10 mouse cellular contexts compared by ENCODE assay signal in the genomic region with DNA sequence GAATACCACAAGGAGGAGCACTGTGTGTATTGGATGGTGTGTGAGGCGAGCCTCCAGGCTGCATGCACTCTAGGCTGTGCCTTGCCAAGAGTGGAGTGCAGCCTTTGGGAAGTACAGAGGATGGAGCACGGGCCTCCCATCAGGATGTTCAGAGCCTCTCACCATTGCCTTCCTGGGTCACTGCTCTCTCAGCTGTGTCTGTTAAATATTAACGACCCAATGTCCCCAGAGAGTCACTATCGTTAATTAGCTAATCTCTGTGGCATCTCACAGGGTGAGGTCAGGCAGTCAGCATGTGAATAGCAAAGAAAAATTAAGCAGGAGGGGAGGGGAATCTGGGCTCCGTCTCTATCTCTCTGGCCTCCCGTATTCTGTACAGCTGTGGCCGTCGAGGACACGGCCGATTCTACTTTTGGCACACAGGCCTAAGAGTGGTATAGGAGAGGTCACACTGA. TPM values are rescaled to one million over a fixed set of nuclear protein-coding genes. Genes with fewer than 3 reads are reported as not detected.
DNase-seq lines count a peak whose midpoint lies in the region; ATAC-seq lines count a peak whose summit lies in the region.
"Had no signal": no experiment of that assay in that cellular context is flagged by ENCODE, and none has a peak within 500 bp of the region (broad histone marks: within the 10 kb centered on the region; RNA-seq: fewer than 3 reads in every experiment).

No protein-coding gene starts in this region.

- H3K36me3 ChIP-seq in midbrain, embryonic 11.5 days (ENCODE audit: control insufficient read depth, insufficient read depth, low read length) = no peaks in the 10 kb centered on the region
- no peaks in the 10 kb centered on the region for H3K36me3 ChIP-seq in midbrain, embryonic 15.5 days (replicated peaks)
- no peaks in the 10 kb centered on the region for H3K36me3 ChIP-seq in intestine, embryonic 15.5 days
- no peaks in the 10 kb centered on the region for H3K36me3 ChIP-seq in liver, embryonic 11.5 days (ENCODE audit: control insufficient read depth, insufficient read depth, low read length)
- H3K36me3 ChIP-seq in stomach, embryonic 15.5 days = no peaks in the 10 kb centered on the region
- H3K36me3 ChIP-seq: G1E had no signal

- no peak overlapping the region for H3K4me3 ChIP-seq in midbrain, embryonic 11.5 days (ENCODE audit: low read depth, low read length)
- no peak overlapping the region for H3K4me3 ChIP-seq in midbrain, embryonic 15.5 days
- H3K4me3 ChIP-seq in intestine, embryonic 15.5 days (replicated peaks) = no peak overlapping the region
- H3K4me3 ChIP-seq in liver, embryonic 11.5 days (ENCODE audit: low read depth, low read length) = no peak overlapping the region
- no peak overlapping the region for H3K4me3 ChIP-seq in stomach, embryonic 15.5 days (replicated peaks)

- H3K27ac ChIP-seq in midbrain, embryonic 11.5 days (ENCODE audit: low read depth, low read length) = no peak overlapping the region
- no peak overlapping the region for H3K27ac ChIP-seq in midbrain, embryonic 15.5 days
- H3K27ac ChIP-seq in intestine, embryonic 15.5 days = peak overlapping the region; percentile 24; the same call in 1 of the 2 replicates
- no peak overlapping the region for H3K27ac ChIP-seq in liver, embryonic 11.5 days (ENCODE audit: low read depth, low read length)
- peak overlapping the region; percentile 49; the same call in 1 of the 2 replicates for H3K27ac ChIP-seq in stomach, embryonic 15.5 days

- peak; percentile 72 for ATAC-seq in midbrain, embryonic 11.5 days (ENCODE audit: low FRiP score)
- no peak for ATAC-seq in midbrain, embryonic 15.5 days (replicated peaks)
- ATAC-seq in intestine, embryonic 15.5 days = peak; percentile 91
- peak; percentile 64 for ATAC-seq in liver, embryonic 11.5 days (replicated peaks; ENCODE audit: low FRiP score)
- ATAC-seq in stomach, embryonic 15.5 days (ENCODE audit: insufficient read depth, low FRiP score, low read depth) = peak; percentile 70

- no peak overlapping the region for H3K4me2 ChIP-seq in midbrain, embryonic 11.5 days
- no peak overlapping the region for H3K4me2 ChIP-seq in midbrain, embryonic 15.5 days
- peak overlapping the region; percentile 22; the same call in 1 of the 2 replicates for H3K4me2 ChIP-seq in intestine, embryonic 15.5 days (replicated peaks)
- H3K4me2 ChIP-seq in liver, embryonic 11.5 days = no peak overlapping the region
- peak overlapping the region; percentile 19; the same call in 1 of the 2 replicates for H3K4me2 ChIP-seq in stomach, embryonic 15.5 days

- no peak for DNase-seq in midbrain, embryonic 11.5 days (ENCODE audit: low spot score, missing footprints)
- no peak for DNase-seq in liver, embryonic 11.5 days (ENCODE audit: low spot score)
- no peak for DNase-seq in adrenal gland, postnatal 14 days
- DNase-seq in frontal cortex, postnatal 10 days (ENCODE audit: low spot score in 2 of 2) = no peak
- DNase-seq in heart, adult 8-10 months (ENCODE audit: low spot score) = no peak
- DNase-seq: heart, postnatal 4 days had no signal

- no peaks in the 10 kb centered on the region for H3K4me1 ChIP-seq in midbrain, embryonic 11.5 days (ENCODE audit: control insufficient read depth, insufficient read depth, low read length)
- no peaks in the 10 kb centered on the region for H3K4me1 ChIP-seq in midbrain, embryonic 15.5 days
- peaks cover 15% of the 10 kb centered on the region for H3K4me1 ChIP-seq in intestine, embryonic 15.5 days (replicated peaks)
- no peaks in the 10 kb centered on the region for H3K4me1 ChIP-seq in liver, embryonic 11.5 days (replicated peaks; ENCODE audit: control insufficient read depth, insufficient read depth, low read length)
- H3K4me1 ChIP-seq in stomach, embryonic 15.5 days = peaks cover 10% of the 10 kb centered on the region

- no peaks in the 10 kb centered on the region for H3K9me3 ChIP-seq in midbrain, embryonic 11.5 days (ENCODE audit: control insufficient read depth, low read length)
- no peaks in the 10 kb centered on the region for H3K9me3 ChIP-seq in midbrain, embryonic 15.5 days
- H3K9me3 ChIP-seq in intestine, embryonic 15.5 days = no peaks in the 10 kb centered on the region
- H3K9me3 ChIP-seq in liver, embryonic 11.5 days (ENCODE audit: control insufficient read depth, low read length) = no peaks in the 10 kb centered on the region
- no peaks in the 10 kb centered on the region for H3K9me3 ChIP-seq in stomach, embryonic 15.5 days
- H3K9me3 ChIP-seq: G1E had no signal

- WGBS in midbrain, embryonic 11.5 days = 60% methylated on average over 10 of the region's 10 CpGs
- WGBS in midbrain, embryonic 15.5 days = 33% methylated on average over 10 of the region's 10 CpGs
- WGBS in intestine, embryonic 15.5 days = 19% methylated on average over 10 of the region's 10 CpGs
- WGBS in liver, embryonic 11.5 days = 53% methylated on average over 10 of the region's 10 CpGs
- WGBS in stomach, embryonic 15.5 days = 30% methylated on average over 10 of the region's 10 CpGs

- H3K9ac ChIP-seq in midbrain, embryonic 11.5 days (ENCODE audit: low read length) = no peak overlapping the region
- H3K9ac ChIP-seq in midbrain, embryonic 15.5 days = no peak overlapping the region
- no peak overlapping the region for H3K9ac ChIP-seq in intestine, embryonic 15.5 days
- no peak overlapping the region for H3K9ac ChIP-seq in liver, embryonic 11.5 days (ENCODE audit: low read depth, low read length)
- H3K9ac ChIP-seq in stomach, embryonic 15.5 days = no peak overlapping the region

- H3K27me3 ChIP-seq in midbrain, embryonic 11.5 days (ENCODE audit: control insufficient read depth, insufficient read depth, low read length) = no peaks in the 10 kb centered on the region
- no peaks in the 10 kb centered on the region for H3K27me3 ChIP-seq in midbrain, embryonic 15.5 days (replicated peaks)
- H3K27me3 ChIP-seq in intestine, embryonic 15.5 days (replicated peaks) = no peaks in the 10 kb centered on the region
- H3K27me3 ChIP-seq in liver, embryonic 11.5 days (replicated peaks; ENCODE audit: control insufficient read depth, insufficient read depth, low read length) = no peaks in the 10 kb centered on the region
- H3K27me3 ChIP-seq in stomach, embryonic 15.5 days (replicated peaks) = no peaks in the 10 kb centered on the region

RNA-seq across cellular contexts. Expression of gene Pex26, which starts 17.3 kb away (rescaled TPM):
- polyA plus RNA-seq in midbrain, embryonic 11.5 days (2014; fragmentation: Nextera tagmentation; extraction: Ambion mirVana) = 5.7 and 5.8 TPM in 2 replicates
- polyA plus RNA-seq in midbrain, embryonic 15.5 days (2015; fragmentation: Nextera tagmentation; extraction: Ambion mirVana) = 19.9 and 20.4 TPM in 2 replicates
- 13.6 and 13.7 TPM in 2 replicates for polyA plus RNA-seq in intestine, embryonic 15.5 days (2015; fragmentation: Nextera tagmentation; extraction: Ambion mirVana)
- 6.0 and 6.3 TPM in 2 replicates for polyA plus RNA-seq in liver, embryonic 11.5 days (2014; fragmentation: Nextera tagmentation; extraction: Ambion mirVana)
- 13.6 and 14.0 TPM in 2 replicates for polyA plus RNA-seq in stomach, embryonic 15.5 days (2015; fragmentation: Nextera tagmentation; extraction: Ambion mirVana)
- total RNA-seq in adrenal gland, postnatal 14 days (2021) = 11.9 and 12.7 TPM in 2 replicates
- total RNA-seq in heart, adult 8-10 months (2022) = 1 to 10 TPM; 5.9 to 6.6 (median 6.3) TPM

RNA-seq across cellular contexts. Expression of gene Mical3, which starts 35.3 kb away (rescaled TPM):
- 11.8 and 12.8 TPM in 2 replicates for polyA plus RNA-seq in midbrain, embryonic 11.5 days (2014; fragmentation: Nextera tagmentation; extraction: Ambion mirVana)
- polyA plus RNA-seq in midbrain, embryonic 15.5 days (2015; fragmentation: Nextera tagmentation; extraction: Ambion mirVana) = 43.1 and 50.0 TPM in 2 replicates
- 6.7 and 7.7 TPM in 2 replicates for polyA plus RNA-seq in intestine, embryonic 15.5 days (2015; fragmentation: Nextera tagmentation; extraction: Ambion mirVana)
- 16.6 and 20.2 TPM in 2 replicates for polyA plus RNA-seq in liver, embryonic 11.5 days (2014; fragmentation: Nextera tagmentation; extraction: Ambion mirVana)
- polyA plus RNA-seq in stomach, embryonic 15.5 days (2015; fragmentation: Nextera tagmentation; extraction: Ambion mirVana) = 10.7 and 11.7 TPM in 2 replicates
- total RNA-seq in adrenal gland, postnatal 14 days (2021) = 56.9 and 59.6 TPM in 2 replicates
- total RNA-seq in heart, adult 8-10 months (2022) = 100 to 1,000 TPM; 112 to 130 (median 120) TPM

RNA-seq across cellular contexts. Expression of gene Tuba8, which starts 44.4 kb away (rescaled TPM):
- 0.25 and 0.51 TPM in 2 replicates for polyA plus RNA-seq in midbrain, embryonic 11.5 days (2014; fragmentation: Nextera tagmentation; extraction: Ambion mirVana)
- 0.70 and 1.1 TPM in 2 replicates for polyA plus RNA-seq in midbrain, embryonic 15.5 days (2015; fragmentation: Nextera tagmentation; extraction: Ambion mirVana)
- polyA plus RNA-seq in intestine, embryonic 15.5 days (2015; fragmentation: Nextera tagmentation; extraction: Ambion mirVana) = 0.49 and 0.56 TPM in 2 replicates
- 10.5 and 11.5 TPM in 2 replicates for polyA plus RNA-seq in liver, embryonic 11.5 days (2014; fragmentation: Nextera tagmentation; extraction: Ambion mirVana)
- 0.59 and 1.0 TPM in 2 replicates for polyA plus RNA-seq in stomach, embryonic 15.5 days (2015; fragmentation: Nextera tagmentation; extraction: Ambion mirVana)
- total RNA-seq in adrenal gland, postnatal 14 days (2021) = 15.9 and 17.5 TPM in 2 replicates
- total RNA-seq in heart, adult 8-10 months (2022) = 100 to 1,000 TPM; 175 to 206 (median 179) TPM

Comparison
In these comparisons a context has a peak if more than half of its experiments do, and no peak if none do; other contexts are left out.
1. H3K27ac ChIP-seq: peak in intestine, embryonic 15.5 days (single experiment) and stomach, embryonic 15.5 days (single experiment); none in midbrain, embryonic 11.5 days (single experiment), midbrain, embryonic 15.5 days (single experiment) and liver, embryonic 11.5 days (single experiment).
2. H3K4me2 ChIP-seq: peak in intestine, embryonic 15.5 days (single experiment) and stomach, embryonic 15.5 days (single experiment); none in midbrain, embryonic 11.5 days (single experiment), midbrain, embryonic 15.5 days (single experiment) and liver, embryonic 11.5 days (single experiment).